Mouse (Mus musculus): ENCODE data around the gene Rbm6. TPM values are rescaled to one million over a fixed set of nuclear protein-coding genes. Genes with fewer than 3 reads are reported as not detected.

Rbm6 gene
- 10 to 100 TPM; 51.7 to 91.6 (median 58.9) TPM for total RNA-seq (2022)

- no peak for DNase-seq
These were observed at the start of gene Rbm6 for GRCm38 (mm10) chr9:107873137-107873536. Gene Rbm6, minus strand, starts transcription at chr9:107873237.

DNA sequence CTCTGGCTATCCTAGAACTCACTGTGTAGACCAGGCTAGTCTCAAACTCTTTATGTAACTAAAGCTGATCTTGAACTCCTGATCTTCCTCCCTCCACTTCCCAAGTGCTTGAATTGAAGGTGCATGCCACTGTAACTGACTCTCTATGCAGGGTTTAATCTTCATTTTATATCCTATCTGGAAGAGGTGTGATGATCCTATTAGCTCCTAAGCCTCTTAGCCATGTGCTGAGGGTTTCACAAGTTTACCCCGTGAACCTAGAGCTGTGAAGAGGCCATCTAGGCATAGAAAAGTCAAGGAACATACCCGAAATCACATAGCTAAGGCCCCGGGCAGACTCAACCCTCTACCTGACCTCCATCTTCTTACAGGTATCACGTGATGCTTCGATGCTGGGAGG, 46.4 kb upstream of the Rbm6 start:
- no peak for DNase-seq

DNA sequence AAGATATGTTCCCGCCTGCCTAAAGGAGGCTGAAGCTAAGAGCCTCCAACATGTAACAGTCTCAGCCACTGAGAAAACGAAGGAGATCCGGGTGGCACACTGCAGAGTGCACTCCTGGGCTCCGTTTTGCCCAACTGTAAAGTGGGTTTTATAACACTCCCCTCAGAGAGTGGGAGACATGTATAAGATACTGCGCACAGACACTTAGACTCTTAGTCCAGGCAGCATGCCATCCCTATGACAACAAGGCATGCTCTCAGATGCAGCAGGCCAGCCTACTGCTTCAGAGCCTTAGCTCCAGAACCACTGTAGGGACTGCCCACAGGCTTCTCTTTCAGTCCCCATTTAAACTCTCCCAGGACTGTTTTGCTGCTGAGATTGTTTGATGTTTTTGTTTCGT, 45.8 kb upstream of the Rbm6 start:
- DNase-seq: no peak

GRCm38 (mm10) chr9:107917895-107918608, 45.0 kb upstream of the Rbm6 start:
- no peak for DNase-seq

GRCm38 (mm10) chr9:107914764-107915420, 41.9 kb upstream of the Rbm6 start:
- DNase-seq: no peak

DNA sequence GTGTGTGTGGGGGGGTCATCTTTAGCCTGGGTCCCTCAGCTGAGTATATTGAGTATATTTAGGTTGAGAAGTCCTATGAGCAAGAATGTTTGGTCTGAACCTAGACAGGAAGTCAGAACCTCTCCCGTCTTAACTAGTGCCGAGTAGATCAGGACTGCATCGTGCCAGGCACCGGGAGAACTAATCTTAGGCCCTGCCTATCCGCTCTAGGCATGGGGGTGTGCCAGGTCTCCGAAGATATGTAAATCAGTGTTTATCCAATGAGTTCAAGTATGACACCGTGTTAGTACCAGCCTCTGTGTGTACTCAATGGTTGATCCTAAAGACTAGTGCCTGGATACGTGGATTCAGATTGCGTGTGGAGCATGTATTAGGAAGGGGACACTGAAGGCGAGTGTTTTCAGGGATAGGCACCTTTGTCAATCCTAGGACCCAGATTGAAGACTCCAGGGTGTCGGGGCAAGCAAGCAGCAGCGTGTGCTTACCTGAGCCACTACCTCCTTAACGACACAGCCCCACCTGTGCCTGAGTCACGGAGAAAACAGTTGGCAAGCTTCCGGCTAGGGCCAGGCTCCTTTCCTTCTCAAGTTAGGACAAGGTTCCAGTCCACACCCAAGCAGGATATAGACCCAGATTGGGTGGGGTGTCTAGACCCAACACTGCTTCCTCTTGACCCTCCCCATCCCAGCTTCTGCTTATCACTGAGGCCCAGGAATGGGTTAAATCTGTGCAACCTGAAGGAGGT, 37.2 kb upstream of the Rbm6 start:
- no peak for DNase-seq

GRCm38 (mm10) chr9:107908410-107909158, 35.5 kb upstream of the Rbm6 start:
- no peak for DNase-seq

DNA sequence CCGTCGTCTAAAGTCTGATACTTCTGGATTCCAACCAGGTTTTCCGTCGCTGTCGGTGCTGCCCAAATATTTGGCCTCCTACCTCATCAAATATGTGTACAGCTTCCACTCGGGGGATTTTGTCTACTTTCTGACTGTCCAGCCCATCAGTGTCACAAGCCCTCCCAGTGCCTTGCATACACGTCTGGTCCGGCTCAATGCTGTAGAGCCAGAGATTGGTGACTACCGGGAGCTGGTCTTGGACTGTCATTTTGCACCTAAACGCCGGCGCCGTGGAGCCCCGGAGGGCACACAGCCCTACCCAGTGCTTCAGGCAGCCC, 34.7 kb upstream of the Rbm6 start:
- no peak for DNase-seq

DNA sequence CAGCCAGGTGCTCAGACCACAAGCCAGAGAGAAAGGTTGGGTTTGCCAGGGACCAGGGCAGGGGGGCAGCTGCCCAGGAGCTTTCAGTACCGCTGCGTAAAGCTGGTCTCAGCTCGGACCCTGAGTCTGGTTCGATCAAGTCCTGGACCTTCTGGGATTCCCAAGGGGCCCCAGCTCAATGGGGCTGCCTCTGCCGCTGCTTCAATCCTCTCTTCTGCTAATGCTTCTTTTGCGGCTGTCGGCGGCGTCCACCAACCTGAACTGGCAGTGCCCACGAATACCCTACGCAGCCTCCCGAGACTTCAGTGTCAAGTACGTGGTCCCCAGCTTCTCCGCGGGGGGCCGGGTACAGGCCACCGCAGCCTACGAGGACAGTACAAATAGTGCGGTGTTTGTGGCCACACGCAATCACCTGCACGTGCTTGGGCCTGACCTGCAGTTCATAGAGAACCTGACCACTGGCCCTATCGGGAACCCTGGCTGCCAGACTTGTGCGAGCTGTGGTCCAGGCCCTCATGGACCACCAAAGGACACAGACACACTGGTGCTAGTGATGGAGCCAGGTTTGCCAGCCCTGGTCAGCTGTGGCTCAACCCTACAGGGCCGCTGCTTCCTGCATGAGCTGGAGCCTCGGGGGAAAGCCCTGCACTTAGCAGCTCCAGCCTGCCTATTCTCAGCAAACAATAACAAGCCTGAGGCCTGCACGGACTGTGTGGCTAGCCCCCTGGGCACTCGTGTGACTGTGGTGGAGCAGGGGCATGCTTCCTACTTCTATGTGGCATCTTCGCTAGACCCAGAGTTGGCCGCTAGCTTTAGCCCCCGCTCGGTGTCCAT, 34.1 kb upstream of the Rbm6 start:
- DNase-seq: no peak

DNA sequence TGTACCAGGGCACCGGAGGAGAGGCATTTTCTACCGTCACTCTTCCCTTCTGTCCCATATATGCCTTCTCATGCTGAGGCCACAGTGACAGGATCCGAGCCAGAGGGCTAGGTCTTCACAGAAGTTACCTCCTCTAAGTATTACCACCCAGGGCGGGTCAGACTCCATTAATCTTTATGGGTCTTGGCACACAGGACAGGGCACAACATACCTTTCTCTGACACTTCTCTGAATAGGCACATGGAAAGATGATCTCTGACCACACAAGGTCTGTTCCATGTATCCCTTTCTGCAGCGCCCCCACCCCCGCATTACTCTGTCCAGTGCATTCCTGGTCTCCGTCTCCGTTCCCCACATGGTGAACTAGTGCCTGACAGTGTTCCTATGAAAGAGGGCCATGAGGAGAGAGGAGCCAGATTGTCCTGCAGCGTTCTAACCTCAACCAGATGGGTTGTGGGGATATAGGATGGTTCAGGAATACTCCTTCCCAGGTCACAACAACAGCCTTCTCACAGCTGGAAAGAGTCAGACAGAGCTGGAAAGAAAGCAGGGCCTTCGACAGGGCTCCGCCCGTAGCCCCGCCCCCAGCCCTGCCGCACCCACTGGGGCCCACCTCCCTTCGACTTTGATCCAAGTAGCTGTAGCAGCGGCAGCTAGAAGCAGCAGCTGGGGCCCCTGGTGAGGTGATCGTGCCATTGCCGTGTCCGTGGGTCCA, 33.4 kb upstream of the Rbm6 start, which contains the start of gene Mst1r:
Gene Mst1r (plus strand): TSS at position 622 of the 715 bp plus-strand sequence.
- DNase-seq: peak; percentile 75

GRCm38 (mm10) chr9:107904726-107905125, 31.7 kb upstream of the Rbm6 start:
- DNase-seq: peak; percentile 78

DNA sequence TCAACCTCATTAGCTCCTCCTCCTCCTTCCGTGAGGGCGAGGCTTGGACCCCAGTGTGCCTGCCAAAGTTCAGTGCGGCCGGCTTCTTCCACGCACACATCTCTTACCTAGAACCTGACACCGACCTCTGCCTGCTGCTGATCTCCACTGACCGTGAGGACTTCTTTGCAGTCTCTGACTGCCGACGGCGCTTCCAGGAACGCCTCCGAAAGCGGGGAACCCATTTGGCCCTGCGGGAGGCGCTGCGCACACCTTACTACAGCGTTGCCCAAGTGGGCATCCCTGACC, 28.5 kb upstream of the Rbm6 start:
- DNase-seq: no peak

GRCm38 (mm10) chr9:107900840-107901626, 28.0 kb upstream of the Rbm6 start:
- no peak for DNase-seq

DNA sequence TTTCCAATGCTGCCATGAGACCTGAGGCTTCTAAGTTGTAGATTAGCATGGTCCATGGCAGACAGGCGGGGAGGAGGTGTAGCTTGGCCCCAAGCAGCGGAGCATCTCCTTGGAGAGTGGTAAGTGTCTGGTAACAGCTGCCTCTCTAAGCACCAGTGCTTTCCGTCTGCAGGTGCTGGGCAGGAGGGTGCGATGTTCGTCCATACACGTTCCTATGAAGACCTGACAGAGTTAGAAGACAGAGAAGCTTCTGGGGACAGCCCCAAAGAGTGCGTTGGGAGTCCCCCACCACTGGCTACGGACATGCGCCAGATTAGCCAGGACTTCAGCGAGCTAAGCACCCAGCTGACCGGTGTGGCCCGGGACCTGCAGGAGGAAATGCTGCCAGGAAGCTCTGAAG, 26.8 kb upstream of the Rbm6 start:
- no peak for DNase-seq

GRCm38 (mm10) chr9:107898563-107898962, 25.5 kb upstream of the Rbm6 start:
- no peak for DNase-seq

- DNase-seq: no peak
These were observed 18.0 kb upstream of the Rbm6 start for GRCm38 (mm10) chr9:107891023-107891422.

- DNase-seq: no peak
These were observed 17.2 kb upstream of the Rbm6 start for GRCm38 (mm10) chr9:107890260-107890659.

DNA sequence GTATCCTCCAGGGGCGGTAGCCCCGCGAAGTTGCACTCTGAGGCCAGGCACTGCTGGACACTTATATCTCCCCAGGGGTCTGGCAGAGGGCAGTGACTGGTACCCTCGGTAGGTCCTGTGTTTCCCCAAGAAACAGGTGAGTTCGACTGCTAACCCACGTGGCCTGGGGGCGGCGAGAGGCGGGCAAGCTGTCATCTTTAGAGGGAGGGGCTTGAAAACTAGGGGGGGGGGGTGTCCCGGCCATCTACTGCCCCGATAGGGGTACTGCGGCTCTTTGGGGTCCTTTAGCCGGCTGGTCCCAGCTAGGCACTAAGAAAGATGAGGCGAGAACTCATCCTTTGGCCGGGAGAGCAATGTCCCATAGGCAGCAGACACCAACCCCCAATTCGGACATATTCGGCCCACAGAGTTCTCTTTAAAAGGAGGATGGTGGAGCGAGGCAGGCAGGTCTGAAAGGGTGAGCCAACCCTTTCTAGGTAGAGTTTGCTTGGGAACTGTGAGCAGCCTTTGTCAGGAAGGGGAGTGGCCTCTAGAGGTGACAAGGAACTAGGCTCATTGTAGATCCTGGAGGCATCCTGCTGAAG, 15.3 kb upstream of the Rbm6 start:
- DNase-seq: no peak

GRCm38 (mm10) chr9:107887804-107888266, 14.8 kb upstream of the Rbm6 start, which contains the start of gene Mon1a:
Gene Mon1a, plus strand, starts transcription at chr9:107888151.
- peak; percentile 91 for DNase-seq

DNA sequence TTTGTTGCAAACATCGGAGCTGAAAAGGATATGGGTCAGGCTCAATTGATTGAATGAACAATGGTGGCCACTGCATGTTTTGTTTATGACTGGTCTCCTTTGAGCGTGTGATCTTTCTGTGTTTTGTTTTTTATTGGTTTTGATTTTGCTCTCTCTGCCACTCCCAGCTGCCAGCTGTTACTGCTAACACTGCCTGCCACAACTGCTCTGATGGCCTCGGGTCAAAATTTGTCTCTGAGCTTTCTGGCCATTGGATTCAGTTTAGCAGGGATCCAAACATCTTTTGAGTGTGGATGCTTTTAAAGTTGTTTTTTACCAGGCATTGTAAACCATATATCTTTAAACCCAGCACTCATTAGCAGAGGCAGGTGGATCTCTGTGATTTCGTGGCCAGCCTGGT, 7.4 kb upstream of the Rbm6 start:
- no peak for DNase-seq
